Mouse (Mus musculus): ENCODE data around the gene Kdm4a.

GRCm38 (mm10) chr4:118162123-118162522, 17.7 kb downstream of the Kdm4a start:
- TF ChIP-seq CTCF (IDR thresholded peaks at IDR 0.05; ENCODE audit: low read depth) (no peak), EP300 (IDR thresholded peaks at IDR 0.05; ENCODE audit: low read depth) (no peak)
